Mouse (Mus musculus) hindbrain, embryonic 11.5 days (tissue): ENCODE data around the gene Cltb. TPM values are rescaled to one million over a fixed set of nuclear protein-coding genes. Genes with fewer than 3 reads are reported as not detected.

Experiments used
- ATAC-seq: fragments of 200-750 bp; cut with Nextera tagmentation; 2 replicates; pipeline ENCODE4 v1.8.0; 2017; ENCODE audit warnings: mild to moderate bottlenecking, moderate TSS enrichment, moderate library complexity; ENCODE audit not compliant: low FRiP score
- DNase-seq: peaks from one replicate; pipeline ENCODE4 v3.0.0-alpha.2; 2015; ENCODE audit warnings: low spot score
- H3K27ac ChIP-seq: fragments of 300-500 bp; sonication (generic); 2 replicates; pipeline ENCODE4 v1.5.1; 2014; ENCODE audit warnings: mild to moderate bottlenecking, low read depth, low read length
- H3K27me3 ChIP-seq: fragments of 300-500 bp; sonication (generic); 2 replicates; pipeline ENCODE4 v1.6.1; 2014; ENCODE audit warnings: mild to moderate bottlenecking, low read length, moderate library complexity, mixed read lengths; ENCODE audit not compliant: control insufficient read depth, insufficient read depth
- H3K36me3 ChIP-seq: fragments of 300-500 bp; sonication (generic); 2 replicates; pipeline ENCODE4 v1.6.1; 2014; ENCODE audit warnings: mild to moderate bottlenecking, low read length, moderate library complexity, mixed read lengths; ENCODE audit not compliant: control insufficient read depth, insufficient read depth
- H3K4me1 ChIP-seq: fragments of 300-500 bp; sonication (generic); replicated peaks from 2 replicates; pipeline ENCODE4 v1.6.1; 2014; ENCODE audit warnings: low read length, mixed read lengths; ENCODE audit not compliant: control insufficient read depth, insufficient read depth
- H3K4me2 ChIP-seq: fragments of 300-500 bp; sonication (generic); replicated peaks from 2 replicates; pipeline ENCODE4 v1.6.1; 2014; ENCODE audit warnings: mild to moderate bottlenecking, low read depth, low read length
- H3K4me3 ChIP-seq: fragments of 300-500 bp; sonication (generic); 2 replicates; pipeline ENCODE4 v1.5.1; 2014; ENCODE audit warnings: low read depth, low read length
- H3K9ac ChIP-seq: fragments of 300-500 bp; sonication (generic); 2 replicates; pipeline ENCODE4 v1.6.1; 2014; ENCODE audit warnings: low read depth, low read length
- H3K9me3 ChIP-seq: fragments of 300-500 bp; sonication (generic); 2 replicates; pipeline ENCODE4 v1.6.1; 2016; ENCODE audit warnings: low read length; ENCODE audit not compliant: control insufficient read depth
- WGBS: fragments of 180-500 bp; shearing (Covaris S2); extraction: QIAGEN DNeasy Blood & Tissue Kit; methylation state at CpG from one replicate; pipeline ENCODE4 v1.1.7; 2014; 5-methylcytosine and 5-hydroxymethylcytosine counted together
- polyA plus RNA-seq: library from polyadenylated mRNA; unstranded; fragments of >200 nt; fragmentation: Nextera tagmentation; extraction: Ambion mirVana; gene quantifications from 2 replicates; pipeline ENCODE4 v1.2.1, GENCODE M21; 2014

Cltb gene
- polyA plus RNA-seq: 32.3 and 36.8 TPM in 2 replicates

DNA sequence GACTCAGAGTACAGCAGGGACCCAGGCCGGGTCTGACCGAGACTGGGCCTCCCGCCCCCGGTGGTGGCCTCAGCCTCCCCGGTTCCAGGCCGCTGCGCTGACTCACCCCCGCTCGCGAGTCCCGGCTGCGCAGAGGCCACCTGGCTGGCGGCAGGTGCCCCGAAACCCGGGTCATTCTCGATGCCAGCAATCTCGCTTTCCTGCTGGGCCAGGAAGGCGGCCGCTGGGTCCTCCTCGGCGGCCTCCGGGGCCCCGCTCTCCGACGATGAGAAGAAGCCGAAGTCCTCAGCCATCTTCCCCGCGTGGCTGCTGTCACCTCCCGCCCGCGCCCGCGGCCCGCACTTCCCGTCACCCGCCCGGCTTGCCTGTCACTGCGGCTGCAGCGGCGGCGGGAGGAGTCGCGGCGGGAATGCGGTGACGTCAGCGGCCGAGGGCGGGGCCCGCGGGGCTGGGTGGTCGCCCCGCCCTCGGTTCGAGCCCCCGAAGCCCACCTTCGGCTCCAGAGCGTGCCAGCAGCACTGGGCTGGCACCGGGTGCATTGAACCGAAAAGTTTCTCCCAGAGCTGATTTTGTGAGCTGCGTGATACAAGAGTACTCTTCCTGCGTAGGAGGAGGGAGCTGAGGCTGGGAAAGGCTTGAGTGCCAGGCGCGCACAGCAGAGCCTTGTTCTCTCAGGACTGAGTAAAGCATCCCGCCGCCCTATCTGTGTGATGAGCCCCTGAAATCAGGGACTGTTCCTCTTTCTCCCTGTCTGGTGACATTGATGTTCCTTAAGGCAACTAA, at the start of gene Cltb:
TSS of gene Cltb (minus strand) at position 373 of the 783 bp plus-strand sequence.
- Histone ChIP-seq H3K4me3 (peak within 1 kb of the TSS; percentile 57), H3K4me2 (peak within 1 kb of the TSS; percentile 80), H3K9ac (peak within 1 kb of the TSS; percentile 72), H3K36me3 (no peaks in the 10 kb centered on the region), H3K4me1 (no peaks in the 10 kb centered on the region; the same call in 1 of the 2 replicates), H3K9me3 (no peaks in the 10 kb centered on the region), H3K27ac (no peak within 1 kb of the TSS), H3K27me3 (no peaks in the 10 kb centered on the region)
- under 1% methylated on average over 54 of the region's 66 CpGs for WGBS
- DNase-seq: peak; percentile 89
- peak; percentile 73 for ATAC-seq

DNA sequence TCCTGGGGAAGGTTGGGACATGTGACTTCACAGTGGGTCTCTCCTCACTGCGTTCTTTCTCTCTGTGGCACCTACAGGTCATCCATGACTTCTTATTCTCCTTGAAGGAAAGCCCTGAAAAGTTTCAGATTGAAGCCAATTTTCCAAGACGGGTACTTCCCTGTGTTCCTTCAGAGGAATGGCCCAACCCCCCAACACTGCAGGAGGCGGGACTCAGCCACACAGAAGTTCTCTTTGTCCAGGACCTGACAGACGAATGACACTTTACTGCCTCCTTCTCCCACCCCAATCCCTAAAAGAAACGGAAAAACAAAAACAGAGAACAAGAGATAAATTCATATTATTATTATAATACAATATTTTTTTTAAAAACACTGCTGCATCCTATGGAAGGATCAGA, 49.7 kb upstream of the Cltb start:
- H3K4me1 ChIP-seq: no peaks in the 10 kb centered on the region
- peaks cover 15% of the 10 kb centered on the region for H3K36me3 ChIP-seq
- DNase-seq: no peak
- 60% methylated on average over 5 of the region's 5 CpGs for WGBS
- no peak for ATAC-seq
- H3K4me3 ChIP-seq: no peak overlapping the region
- no peak overlapping the region for H3K9ac ChIP-seq
- no peaks in the 10 kb centered on the region for H3K27me3 ChIP-seq
- H3K4me2 ChIP-seq: no peak overlapping the region
- H3K9me3 ChIP-seq: no peaks in the 10 kb centered on the region
- H3K27ac ChIP-seq: no peak overlapping the region

DNA sequence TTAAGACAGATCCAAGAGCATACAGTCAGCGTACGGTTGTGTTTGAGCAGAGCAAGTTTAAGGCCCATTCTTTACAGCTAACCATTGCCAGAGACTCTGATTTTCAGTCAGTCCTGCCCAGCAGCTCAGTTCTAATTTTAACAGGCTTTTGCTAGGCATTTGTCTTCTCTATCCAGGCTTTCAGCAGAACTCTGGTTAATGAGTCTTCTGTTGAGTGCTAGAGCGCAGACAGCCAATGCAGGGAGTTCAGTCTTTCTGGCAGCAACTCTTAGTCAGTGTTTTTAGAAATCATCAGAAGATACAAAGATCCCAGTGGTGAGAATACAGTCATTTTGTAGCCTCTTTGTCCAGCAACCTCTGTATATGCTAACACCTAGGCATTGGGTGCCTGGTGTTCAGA, 39.3 kb upstream of the Cltb start:
- Histone ChIP-seq H3K27ac (no peak overlapping the region), H3K9me3 (no peaks in the 10 kb centered on the region), H3K36me3 (peaks cover 18% of the 10 kb centered on the region; the same call in 1 of the 2 replicates), H3K4me2 (no peak overlapping the region), H3K9ac (no peak overlapping the region), H3K27me3 (no peaks in the 10 kb centered on the region), H3K4me1 (no peaks in the 10 kb centered on the region), H3K4me3 (no peak overlapping the region)
- no peak for DNase-seq
- 95% methylated on average over 3 of the region's 3 CpGs for WGBS
- ATAC-seq: no peak

DNA sequence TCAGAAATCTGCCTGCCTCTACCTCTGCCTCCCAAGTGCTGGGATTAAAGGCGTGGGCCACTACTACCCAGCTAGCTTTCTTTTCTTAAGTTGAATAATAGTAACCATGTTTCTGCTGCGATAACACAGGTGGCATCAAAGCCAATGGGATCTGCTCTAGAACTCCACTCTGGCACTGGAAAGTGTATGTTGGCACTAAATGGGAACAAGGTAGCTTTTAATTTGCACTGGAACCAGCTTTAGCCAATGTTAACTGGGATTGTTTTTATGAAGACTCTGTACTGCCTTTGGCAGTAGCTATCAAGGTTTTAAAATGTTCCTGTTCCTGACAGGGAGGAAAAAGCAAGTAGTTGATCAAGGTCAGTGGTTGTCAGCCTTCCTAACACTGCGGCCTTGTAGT, 23.9 kb upstream of the Cltb start:
- Histone ChIP-seq H3K4me2 (no peak overlapping the region), H3K36me3 (no peaks in the 10 kb centered on the region), H3K9me3 (no peaks in the 10 kb centered on the region), H3K4me3 (no peak overlapping the region), H3K27ac (no peak overlapping the region), H3K9ac (no peak overlapping the region), H3K27me3 (no peaks in the 10 kb centered on the region), H3K4me1 (no peaks in the 10 kb centered on the region)
- DNase-seq (no peak), ATAC-seq (no peak)
- 95% methylated on average over 3 of the region's 3 CpGs for WGBS

DNA sequence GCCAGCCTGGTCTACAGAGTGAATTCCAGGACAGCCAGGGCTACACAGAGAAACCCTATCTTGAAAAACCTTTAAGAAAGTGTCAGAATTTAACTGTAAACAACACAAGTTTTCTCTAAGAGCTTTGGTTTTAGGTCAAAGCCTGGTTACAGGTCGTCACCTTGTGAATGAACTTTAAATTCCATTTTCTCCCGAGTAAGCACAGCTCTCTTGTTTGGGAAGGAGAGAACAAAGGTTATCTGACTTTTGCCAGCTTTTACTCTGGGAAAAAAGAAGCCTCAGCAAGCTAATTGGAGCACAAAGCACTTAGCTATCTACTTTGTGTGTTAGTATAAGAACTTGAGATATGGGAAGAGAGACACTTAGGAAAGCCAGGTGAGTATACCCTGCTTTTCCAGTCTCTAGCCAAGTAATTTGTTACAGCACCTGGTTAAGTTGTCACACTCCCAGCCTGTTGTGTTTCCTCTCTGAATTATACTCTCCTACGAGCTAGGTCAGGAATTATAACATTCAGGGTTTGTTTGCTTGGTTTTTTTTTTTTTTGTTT, 21.7 kb upstream of the Cltb start:
- DNase-seq (no peak), ATAC-seq (no peak)
- H3K4me2 ChIP-seq: no peak overlapping the region
- H3K27ac ChIP-seq: no peak overlapping the region
- H3K36me3 ChIP-seq: no peaks in the 10 kb centered on the region
- no peak overlapping the region for H3K4me3 ChIP-seq
- no peaks in the 10 kb centered on the region for H3K9me3 ChIP-seq
- 77% methylated on average over 3 of the region's 3 CpGs for WGBS
- no peaks in the 10 kb centered on the region for H3K27me3 ChIP-seq
- no peaks in the 10 kb centered on the region for H3K4me1 ChIP-seq
- no peak overlapping the region for H3K9ac ChIP-seq

DNA sequence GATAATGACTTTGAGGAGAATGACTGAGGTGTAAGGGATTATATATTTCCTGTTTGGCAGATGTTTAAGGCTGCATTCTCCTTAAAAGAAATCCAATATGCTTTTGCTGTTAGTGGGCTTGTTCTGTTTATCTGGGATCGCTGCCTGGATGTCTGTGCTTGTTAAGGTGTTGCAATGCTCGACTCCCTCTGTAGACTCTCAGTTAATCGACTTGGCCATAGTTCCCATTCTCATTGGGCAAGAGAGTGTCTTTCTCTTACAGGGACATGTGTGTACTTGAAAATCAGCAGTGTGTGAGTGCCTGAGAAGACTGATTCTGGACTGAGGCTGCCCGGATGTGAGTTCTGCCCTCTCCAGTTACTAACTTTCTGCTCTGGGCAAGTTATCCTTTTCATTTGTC, 18.0 kb upstream of the Cltb start:
- no peaks in the 10 kb centered on the region for H3K9me3 ChIP-seq
- DNase-seq: no peak
- no peak for ATAC-seq
- no peak overlapping the region for H3K4me3 ChIP-seq
- no peak overlapping the region for H3K27ac ChIP-seq
- H3K27me3 ChIP-seq: no peaks in the 10 kb centered on the region
- H3K36me3 ChIP-seq: no peaks in the 10 kb centered on the region
- H3K4me2 ChIP-seq: no peak overlapping the region
- 93% methylated on average over 4 of the region's 4 CpGs for WGBS
- H3K4me1 ChIP-seq: no peaks in the 10 kb centered on the region
- H3K9ac ChIP-seq: no peak overlapping the region

DNA sequence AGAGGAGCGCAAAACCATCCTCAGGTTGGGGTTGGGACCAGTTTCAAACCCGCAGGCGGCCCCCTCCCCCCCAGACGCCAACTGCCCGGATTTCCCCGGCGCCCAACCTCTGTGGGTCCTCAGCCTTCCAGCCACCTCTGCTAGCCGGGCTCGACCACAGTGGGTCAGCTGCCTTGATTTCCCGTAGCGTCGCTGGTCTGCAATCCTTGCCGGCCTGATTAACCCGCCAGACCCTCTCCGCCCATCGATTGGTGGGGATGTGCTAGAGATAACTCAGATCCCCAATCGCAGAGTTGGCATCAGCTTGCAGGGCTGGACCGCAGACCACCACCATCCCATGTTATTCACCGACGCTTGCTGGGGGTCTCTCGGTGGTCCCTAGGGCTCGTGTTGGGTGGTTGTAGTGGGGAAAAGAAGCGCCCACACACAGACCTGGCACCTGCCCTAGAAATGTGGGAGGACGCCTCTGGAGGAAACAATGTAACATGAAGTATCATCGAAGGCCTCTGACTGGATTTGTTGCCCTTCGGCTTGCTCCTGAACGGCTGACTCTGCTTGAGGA, 10.9 kb upstream of the Cltb start:
- Histone ChIP-seq H3K36me3 (no peaks in the 10 kb centered on the region), H3K4me2 (peak overlapping the region; percentile 66), H3K9ac (peak overlapping the region; percentile 96), H3K27me3 (no peaks in the 10 kb centered on the region), H3K4me3 (peak overlapping the region; percentile 97), H3K9me3 (no peaks in the 10 kb centered on the region), H3K27ac (peak overlapping the region; percentile 70), H3K4me1 (no peaks in the 10 kb centered on the region; the same call in 1 of the 2 replicates)
- 2% methylated on average over 27 of the region's 27 CpGs for WGBS
- no peak; the same call in none of the 2 replicates for ATAC-seq
- DNase-seq: no peak

DNA sequence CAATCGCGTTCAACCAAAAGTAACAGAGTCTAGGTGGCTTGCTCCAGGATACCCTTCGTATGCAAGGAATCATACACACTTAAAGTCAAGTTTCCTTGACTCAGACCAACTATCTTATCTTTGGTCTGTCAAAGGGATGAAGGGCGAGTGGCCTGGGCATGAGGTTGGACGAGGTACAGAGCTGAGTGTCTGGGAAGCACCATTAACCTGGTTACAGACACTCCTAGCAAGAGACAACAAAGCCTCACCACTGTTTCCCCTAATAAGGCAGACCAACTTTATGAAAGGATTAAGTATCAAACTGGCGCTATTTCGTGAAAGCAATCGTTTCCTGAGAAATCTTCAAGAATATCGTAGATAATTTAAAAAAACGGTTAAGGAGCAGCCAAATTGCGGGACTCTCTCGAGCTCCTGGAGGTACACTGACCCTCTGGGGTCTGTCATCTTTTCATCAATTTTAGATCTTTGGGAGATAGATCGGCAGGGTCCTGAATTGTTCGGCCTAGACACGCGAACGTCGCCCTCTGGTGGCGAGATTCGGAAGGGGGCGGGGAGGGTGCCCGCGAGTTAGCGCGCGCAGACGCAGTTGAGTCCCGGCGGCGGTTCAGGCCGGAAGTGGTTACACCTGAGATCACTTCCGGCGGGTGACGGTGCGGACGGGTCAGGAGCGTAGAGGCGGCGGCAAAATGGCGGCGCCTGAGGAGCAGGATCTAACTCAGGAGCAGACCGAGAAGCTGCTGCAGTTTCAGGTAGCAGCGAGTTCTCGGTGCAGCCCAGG, 10.2 kb upstream of the Cltb start, which contains the start of gene Faf2:
TSS of gene Faf2 (plus strand) at position 630 of the 778 bp plus-strand sequence.
- H3K4me3 ChIP-seq: peak within 1 kb of the TSS; percentile 97
- H3K9me3 ChIP-seq: no peaks in the 10 kb centered on the region
- ATAC-seq (peak; percentile 97), DNase-seq (peak; percentile 99)
- H3K9ac ChIP-seq: peak within 1 kb of the TSS; percentile 96
- no peaks in the 10 kb centered on the region for H3K27me3 ChIP-seq
- peak within 1 kb of the TSS; percentile 70 for H3K27ac ChIP-seq
- H3K4me2 ChIP-seq: peak within 1 kb of the TSS; percentile 66
- H3K36me3 ChIP-seq: no peaks in the 10 kb centered on the region
- 12% methylated on average over 44 of the region's 44 CpGs for WGBS
- no peaks in the 10 kb centered on the region; the same call in 1 of the 2 replicates for H3K4me1 ChIP-seq
